Mouse (Mus musculus) embryonic fibroblast, embryonic 13.5 days (primary cell): ENCODE results near the gene 1700013F07Rik.

Source experiments
- CTCF ChIP-seq: IDR thresholded peaks from 2 replicates; pipeline ENCODE4 v1.5.1; 2011; ENCODE audit warnings: mild to moderate bottlenecking, control low read depth, low read length, moderate library complexity, borderline replicate concordance; ENCODE audit not compliant: insufficient read depth
- POLR2A ChIP-seq: IDR thresholded peaks from 2 replicates; pipeline ENCODE4 v1.6.1; 2011; ENCODE audit warnings: low read depth, mild to moderate bottlenecking, control low read depth, low read length, moderate library complexity

DNA sequence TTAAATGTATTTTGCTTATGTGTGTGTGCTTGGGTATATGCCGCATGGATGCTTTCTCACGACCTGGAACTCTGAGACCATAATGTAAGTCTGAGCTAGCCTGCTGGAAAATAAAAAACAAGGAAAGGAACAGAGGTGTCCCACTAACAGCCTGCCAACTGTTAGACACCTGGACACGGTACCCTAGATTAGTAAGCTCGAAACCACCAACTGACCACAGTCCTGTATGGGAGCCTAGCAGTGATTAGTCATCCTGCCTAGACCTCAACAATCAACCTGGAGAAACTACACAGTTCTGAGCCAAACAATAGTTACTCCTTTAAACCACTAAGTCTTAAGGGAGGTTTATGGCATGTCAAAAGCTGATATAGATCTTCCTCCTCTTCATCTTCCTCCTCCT lies 10.5 kb upstream of the 1700013F07Rik start:
- TF ChIP-seq POLR2A = no peak
- TF ChIP-seq CTCF = no peak
